Mouse (Mus musculus) CD4-positive, CD25-positive, alpha-beta regulatory T cell, adult 2 months (primary cell): ENCODE results near the gene Ank2.

Experiments used
- DNase-seq: peaks from one replicate; pipeline ENCODE4 v3.0.0-alpha.2; 2012; ENCODE audit warnings: low read depth, low spot score

Ank2 gene

GRCm38 (mm10) chr3:127242234-127242810 is 256.8 kb downstream of the Ank2 start:
- DNase-seq: no peak

GRCm38 (mm10) chr3:127235271-127235670 is 263.9 kb downstream of the Ank2 start:
- no peak for DNase-seq

- DNase-seq: no peak
Observed at GRCm38 (mm10) chr3:127225799-127226730, 273.1 kb downstream of the Ank2 start.

GRCm38 (mm10) chr3:127225167-127225798 is 273.9 kb downstream of the Ank2 start:
- DNase-seq: no peak

GRCm38 (mm10) chr3:127224315-127225166 is 274.6 kb downstream of the Ank2 start:
- DNase-seq: no peak

GRCm38 (mm10) chr3:127222086-127222485 is 277.1 kb downstream of the Ank2 start:
- no peak for DNase-seq

GRCm38 (mm10) chr3:127220859-127221258 is 278.3 kb downstream of the Ank2 start:
- DNase-seq: no peak

- DNase-seq: no peak
Observed at GRCm38 (mm10) chr3:127213534-127213933, 285.6 kb downstream of the Ank2 start.

- no peak for DNase-seq
Observed at GRCm38 (mm10) chr3:127211119-127211518, 288.0 kb downstream of the Ank2 start.

GRCm38 (mm10) chr3:127210552-127210951 is 288.6 kb downstream of the Ank2 start:
- DNase-seq: no peak

GRCm38 (mm10) chr3:127208871-127209270 is 290.3 kb downstream of the Ank2 start:
- no peak for DNase-seq

GRCm38 (mm10) chr3:127205883-127206434 is 293.2 kb downstream of the Ank2 start:
- no peak for DNase-seq

- DNase-seq: no peak
Observed at GRCm38 (mm10) chr3:127202484-127203115, 296.6 kb downstream of the Ank2 start.

GRCm38 (mm10) chr3:127200789-127201188 is 298.4 kb downstream of the Ank2 start:
- no peak for DNase-seq

GRCm38 (mm10) chr3:127199112-127199665 is 300.0 kb downstream of the Ank2 start:
- DNase-seq: no peak

GRCm38 (mm10) chr3:127198656-127199055 is 300.5 kb downstream of the Ank2 start:
- DNase-seq: no peak

- no peak for DNase-seq
Observed at GRCm38 (mm10) chr3:127188789-127189128, 310.4 kb downstream of the Ank2 start.

- DNase-seq: no peak
Observed at GRCm38 (mm10) chr3:127188086-127188788, 310.9 kb downstream of the Ank2 start.

- DNase-seq: no peak
Observed at GRCm38 (mm10) chr3:127187081-127187480, 312.1 kb downstream of the Ank2 start.

GRCm38 (mm10) chr3:127186239-127186638 is 312.9 kb downstream of the Ank2 start:
- no peak for DNase-seq
